Comparison of ENCODE assay signal across 9 mouse cellular contexts in genomic region chr12:79648812-79649700, GRCm38 (mm10).
DNase-seq lines count a peak whose midpoint lies in the region; ATAC-seq and TF ChIP-seq lines count a peak whose summit lies in the region.
"Had no signal": no experiment of that assay in that cellular context is flagged by ENCODE, and none has a peak within 500 bp of the region (broad histone marks: within the 10 kb centered on the region; RNA-seq: fewer than 3 reads in every experiment).

No protein-coding gene starts in this region.

- no peak for TF ChIP-seq CTCF in thymus, adult 2 months (IDR thresholded peaks at IDR 0.05; ENCODE audit: borderline replicate concordance, control insufficient read depth, extremely low read depth, insufficient read depth, low read length, poor library complexity)
- no peak for TF ChIP-seq CTCF in kidney, postnatal 0 days (IDR thresholded peaks at IDR 0.05; ENCODE audit: low read depth)

- ATAC-seq in kidney, postnatal 0 days (replicated peaks; ENCODE audit: low FRiP score, low read depth) = peak; percentile 74
- ATAC-seq in cerebellum, adult (ENCODE audit: insufficient number of reproducible peaks, low FRiP score, low TSS enrichment) = no peak
- no peak for ATAC-seq in activated CD4-positive, CD25-positive, alpha-beta regulatory T cell, adult 4 months

- peaks cover 22% of the 10 kb centered on the region for H3K4me1 ChIP-seq in thymus, adult 2 months (replicated peaks; ENCODE audit: control insufficient read depth, insufficient read depth, low read length)
- 0 out of 2 replicates have a peak, but pooled peaks cover 4% of the 10 kb centered on the region for H3K4me1 ChIP-seq in kidney, postnatal 0 days (replicated peaks; ENCODE audit: insufficient read depth, low read length)

- no peaks in the 10 kb centered on the region for H3K36me3 ChIP-seq in thymus, adult 2 months (ENCODE audit: control insufficient read depth, insufficient read depth, low read length)
- no peaks in the 10 kb centered on the region for H3K36me3 ChIP-seq in kidney, postnatal 0 days (ENCODE audit: insufficient read depth, low read length)

- peak; percentile 71 for DNase-seq in heart, adult 11 months
- no peak for DNase-seq in heart, adult 9 months (ENCODE audit: low spot score in 2 of 2)
- no peak for DNase-seq in thymus, adult 2 months
- no peak for DNase-seq in thymus, adult 18-20 months
- DNase-seq in kidney, postnatal 0 days (ENCODE audit: low spot score) = peak; percentile 51
- DNase-seq in gastrocnemius, adult 18-20 months (ENCODE audit: low spot score) = no peak
- DNase-seq: right cerebral cortex, postnatal 4 days had no signal

- no peak overlapping the region for H3K4me2 ChIP-seq in kidney, postnatal 0 days (ENCODE audit: low read length)

- WGBS in thymus, adult 2 months = 74% methylated on average over 7 of the region's 7 CpGs
- WGBS in kidney, postnatal 0 days = 40% methylated on average over 7 of the region's 7 CpGs

- no peak overlapping the region for H3K4me3 ChIP-seq in thymus, adult 2 months (ENCODE audit: control insufficient read depth, insufficient read depth, low read length)
- H3K4me3 ChIP-seq in kidney, postnatal 0 days (replicated peaks; ENCODE audit: low read depth, low read length) = no peak overlapping the region

- TF ChIP-seq POLR2A in thymus, adult 2 months (IDR thresholded peaks at IDR 0.05; ENCODE audit: control insufficient read depth, extremely low read depth, insufficient read depth, low read length, poor library complexity) = no peak

- H3K9ac ChIP-seq in kidney, postnatal 0 days (ENCODE audit: low read depth, low read length) = no peak overlapping the region

- H3K27me3 ChIP-seq in thymus, adult 2 months (ENCODE audit: control insufficient read depth, insufficient read depth, low read length) = no peaks in the 10 kb centered on the region
- H3K27me3 ChIP-seq in kidney, postnatal 0 days (ENCODE audit: insufficient read depth, low read length) = no peaks in the 10 kb centered on the region

- no peaks in the 10 kb centered on the region for H3K9me3 ChIP-seq in kidney, postnatal 0 days (replicated peaks; ENCODE audit: low read length)

- H3K27ac ChIP-seq in thymus, adult 2 months (ENCODE audit: control insufficient read depth, insufficient read depth, low read length) = peak overlapping the region; percentile 64; the same call in 1 of the 2 replicates
- H3K27ac ChIP-seq in kidney, postnatal 0 days = peak overlapping the region; percentile 60

Comparison
In these comparisons a context has a peak if more than half of its experiments do, and no peak if none do; other contexts are left out.
1. DNase-seq: peak in heart, adult 11 months (single experiment) and kidney, postnatal 0 days (single experiment); none in heart, adult 9 months (0 of 2), thymus, adult 2 months (single experiment), thymus, adult 18-20 months (0 of 2) and gastrocnemius, adult 18-20 months (single experiment).